Mouse (Mus musculus): Measurements from ENCODE around the gene Tmem212. TPM values are rescaled to one million over a fixed set of nuclear protein-coding genes. Genes with fewer than 3 reads are reported as not detected.
A peak's percentile ranks its signal among the peaks of the same experiment; 100 is the strongest.

Tmem212 gene
- polyA plus RNA-seq, 1 experiment from 2014 or later, result not detected

- no peak for ATAC-seq
- Histone ChIP-seq H3K4me2 (replicated peaks) (no peak overlapping the region), H3K9me3 (no peaks in the 10 kb centered on the region), H3K27ac (no peak overlapping the region), H3K9ac (no peak overlapping the region), H3K27me3 (replicated peaks) (no peaks in the 10 kb centered on the region), H3K4me3 (replicated peaks) (no peak overlapping the region), H3K4me1 (replicated peaks) (0 out of 2 replicates have a peak, but pooled peaks cover 5% of the 10 kb centered on the region), H3K36me3 (no peaks in the 10 kb centered on the region)
- 83% methylated on average over 6 of the region's 6 CpGs for WGBS
Measured at GRCm38 (mm10) chr3:27885585-27885984, 10.6 kb downstream of the Tmem212 start.

- Histone ChIP-seq H3K27me3 (replicated peaks) (no peaks in the 10 kb centered on the region), H3K4me1 (replicated peaks) (0 out of 2 replicates have a peak, but pooled peaks cover 5% of the 10 kb centered on the region), H3K27ac (no peak overlapping the region), H3K4me2 (replicated peaks) (no peak overlapping the region), H3K9me3 (no peaks in the 10 kb centered on the region), H3K9ac (no peak overlapping the region), H3K36me3 (no peaks in the 10 kb centered on the region), H3K4me3 (replicated peaks) (no peak overlapping the region)
- no peak for ATAC-seq
- WGBS, result 66% methylated on average over 6 of the region's 6 CpGs
Measured at GRCm38 (mm10) chr3:27881897-27882835, 14.0 kb downstream of the Tmem212 start.

- 0 out of 2 replicates have a peak, but pooled peaks cover 5% of the 10 kb centered on the region for H3K4me1 ChIP-seq (replicated peaks)
- WGBS, result 85% methylated on average over 7 of the region's 7 CpGs
- H3K36me3 ChIP-seq, result no peaks in the 10 kb centered on the region
- H3K27ac ChIP-seq, result no peak overlapping the region
- H3K9ac ChIP-seq, result no peak overlapping the region
- H3K27me3 ChIP-seq (replicated peaks), result no peaks in the 10 kb centered on the region
- no peak overlapping the region for H3K4me3 ChIP-seq (replicated peaks)
- H3K9me3 ChIP-seq, result no peaks in the 10 kb centered on the region
- no peak for ATAC-seq
- H3K4me2 ChIP-seq (replicated peaks), result no peak overlapping the region
Measured at GRCm38 (mm10) chr3:27878854-27879610, 17.1 kb downstream of the Tmem212 start.

- Histone ChIP-seq H3K9ac (no peak overlapping the region), H3K27me3 (replicated peaks) (no peaks in the 10 kb centered on the region), H3K4me1 (replicated peaks) (no peaks in the 10 kb centered on the region), H3K4me2 (replicated peaks) (no peak overlapping the region), H3K4me3 (replicated peaks) (no peak overlapping the region), H3K36me3 (no peaks in the 10 kb centered on the region), H3K9me3 (no peaks in the 10 kb centered on the region), H3K27ac (no peak overlapping the region)
- no peak for ATAC-seq
- 73% methylated on average over 9 of the region's 9 CpGs for WGBS
Measured at GRCm38 (mm10) chr3:27873268-27874073, 22.7 kb downstream of the Tmem212 start.

GRCm38 (mm10) chr3:27872429-27872828 lies 23.7 kb downstream of the Tmem212 start:
- WGBS, result 91% methylated on average over 4 of the region's 4 CpGs
- Histone ChIP-seq H3K4me1 (replicated peaks) (no peaks in the 10 kb centered on the region), H3K4me2 (replicated peaks) (no peak overlapping the region), H3K36me3 (no peaks in the 10 kb centered on the region), H3K4me3 (replicated peaks) (no peak overlapping the region), H3K27ac (no peak overlapping the region), H3K9me3 (no peaks in the 10 kb centered on the region), H3K27me3 (replicated peaks) (no peaks in the 10 kb centered on the region), H3K9ac (no peak overlapping the region)
- no peak for ATAC-seq

GRCm38 (mm10) chr3:27871891-27872290 lies 24.3 kb downstream of the Tmem212 start:
- ATAC-seq, result no peak
- WGBS, result 90% methylated on average over 3 of the region's 3 CpGs
- Histone ChIP-seq H3K27ac (no peak overlapping the region), H3K27me3 (replicated peaks) (no peaks in the 10 kb centered on the region), H3K4me2 (replicated peaks) (no peak overlapping the region), H3K4me1 (replicated peaks) (no peaks in the 10 kb centered on the region), H3K4me3 (replicated peaks) (no peak overlapping the region), H3K9me3 (no peaks in the 10 kb centered on the region), H3K9ac (no peak overlapping the region), H3K36me3 (no peaks in the 10 kb centered on the region)

- 73% methylated on average over 4 of the region's 4 CpGs for WGBS
- Histone ChIP-seq H3K4me2 (replicated peaks) (no peak overlapping the region), H3K27me3 (replicated peaks) (no peaks in the 10 kb centered on the region), H3K9ac (no peak overlapping the region), H3K9me3 (no peaks in the 10 kb centered on the region), H3K36me3 (no peaks in the 10 kb centered on the region), H3K4me3 (replicated peaks) (no peak overlapping the region), H3K27ac (no peak overlapping the region), H3K4me1 (replicated peaks) (no peaks in the 10 kb centered on the region)
- ATAC-seq, result no peak
Measured at GRCm38 (mm10) chr3:27871371-27871770, 24.8 kb downstream of the Tmem212 start.

- H3K4me1 ChIP-seq (replicated peaks), result no peaks in the 10 kb centered on the region
- no peak overlapping the region for H3K4me2 ChIP-seq (replicated peaks)
- no peak overlapping the region for H3K4me3 ChIP-seq (replicated peaks)
- H3K27ac ChIP-seq, result no peak overlapping the region
- no peaks in the 10 kb centered on the region for H3K36me3 ChIP-seq
- no peak for ATAC-seq
- no peak overlapping the region for H3K9ac ChIP-seq
- H3K27me3 ChIP-seq (replicated peaks), result no peaks in the 10 kb centered on the region
- H3K9me3 ChIP-seq, result no peaks in the 10 kb centered on the region
- 93% methylated on average over 3 of the region's 3 CpGs for WGBS
Measured at GRCm38 (mm10) chr3:27868681-27869080, 27.5 kb downstream of the Tmem212 start.

- no peaks in the 10 kb centered on the region for H3K36me3 ChIP-seq
- no peak overlapping the region for H3K4me3 ChIP-seq (replicated peaks)
- WGBS, result 63% methylated on average over 3 of the region's 3 CpGs
- no peak overlapping the region for H3K27ac ChIP-seq
- H3K27me3 ChIP-seq (replicated peaks), result no peaks in the 10 kb centered on the region
- no peaks in the 10 kb centered on the region for H3K9me3 ChIP-seq
- H3K4me1 ChIP-seq (replicated peaks), result peaks cover 3% of the 10 kb centered on the region
- no peak overlapping the region for H3K9ac ChIP-seq
- no peak overlapping the region for H3K4me2 ChIP-seq (replicated peaks)
- ATAC-seq, result no peak
Measured at GRCm38 (mm10) chr3:27867731-27868130, 28.4 kb downstream of the Tmem212 start.

- peak; percentile 91 for ATAC-seq
- H3K9me3 ChIP-seq, result no peaks in the 10 kb centered on the region
- peak overlapping the region; percentile 56 for H3K4me2 ChIP-seq (replicated peaks)
- no peaks in the 10 kb centered on the region for H3K27me3 ChIP-seq (replicated peaks)
- H3K27ac ChIP-seq, result peak overlapping the region; percentile 87
- H3K36me3 ChIP-seq, result no peaks in the 10 kb centered on the region
- H3K4me1 ChIP-seq (replicated peaks), result peaks cover 19% of the 10 kb centered on the region
- H3K4me3 ChIP-seq (replicated peaks), result peak overlapping the region; percentile 23
- whole genome bisulfite sequencing, result 4% methylated on average over 16 of the region's 16 CpGs
- peak overlapping the region; percentile 24; the same call in 1 of the 2 replicates for H3K9ac ChIP-seq
Measured at GRCm38 (mm10) chr3:27862821-27863740, 33.1 kb downstream of the Tmem212 start.

- peaks cover 22% of the 10 kb centered on the region for H3K4me1 ChIP-seq (replicated peaks)
- no peak overlapping the region for H3K4me3 ChIP-seq (replicated peaks)
- 76% methylated on average over 6 of the region's 6 CpGs for WGBS
- H3K9me3 ChIP-seq, result no peaks in the 10 kb centered on the region
- H3K27ac ChIP-seq, result no peak overlapping the region
- no peaks in the 10 kb centered on the region for H3K36me3 ChIP-seq
- ATAC-seq, result no peak
- no peaks in the 10 kb centered on the region for H3K27me3 ChIP-seq (replicated peaks)
- H3K9ac ChIP-seq, result no peak overlapping the region
- no peak overlapping the region for H3K4me2 ChIP-seq (replicated peaks)
Measured at GRCm38 (mm10) chr3:27861601-27862000, 34.6 kb downstream of the Tmem212 start.

All from intestine, embryonic 15.5 days (tissue).